Mouse (Mus musculus) CH12.LX (cell line): ENCODE measurements around the gene Nid2. TPM values are rescaled to one million over a fixed set of nuclear protein-coding genes. Genes with fewer than 3 reads are reported as not detected.

Experiments used
- DNase-seq: peaks from one replicate; pipeline ENCODE4 v3.0.0-alpha.2; 2013; ENCODE audit errors: extremely low read depth
- H3K27ac ChIP-seq: 2 replicates; pipeline ENCODE4 v1.5.1; 2012; ENCODE audit warnings: low read depth, mild to moderate bottlenecking, control low read depth, moderate library complexity; ENCODE audit not compliant: insufficient read depth
- H3K27me3 ChIP-seq: replicated peaks from 2 replicates; pipeline ENCODE3; 2012; ENCODE audit warnings: inconsistent platforms
- H3K36me3 ChIP-seq, 2 experiments: replicated peaks in 1 of 2; 2 replicates each; pipeline versions ENCODE3 to v1.6.1; 2012; ENCODE audit warnings: inconsistent platforms in 1 of 2, low read length in 1 of 2, mild to moderate bottlenecking in 1 of 2, mixed read lengths in 1 of 2, moderate library complexity in 1 of 2; ENCODE audit not compliant: control insufficient read depth in 1 of 2, insufficient read depth in 1 of 2
- H3K4me1 ChIP-seq, 2 experiments: 2 replicates each; pipeline ENCODE4 v1.6.1; 2012; ENCODE audit warnings: inconsistent platforms in 1 of 2, moderate library complexity in 1 of 2; ENCODE audit not compliant: insufficient read depth in 2 of 2, control insufficient read depth in 1 of 2
- H3K4me2 ChIP-seq: 2 replicates; pipeline ENCODE4 v1.6.1; 2012; ENCODE audit warnings: low read depth, mild to moderate bottlenecking, control low read depth; ENCODE audit not compliant: poor library complexity, insufficient read depth, severe bottlenecking
- H3K4me3 ChIP-seq, 3 experiments: fragments of 150-350 bp in 1 of 3; sonication (generic) in 1 of 3; replicated peaks in 1 of 3; 2 replicates each; pipeline versions ENCODE3 to v1.5.1; 2011 to 2012; ENCODE audit warnings: low read depth in 2 of 3, low read length in 2 of 3, mild to moderate bottlenecking in 2 of 3, moderate library complexity in 2 of 3, control low read depth in 1 of 3, improper control_type of control experiment in 1 of 3, inconsistent platforms in 1 of 3, mixed read lengths in 1 of 3; ENCODE audit not compliant: poor library complexity in 1 of 3
- H3K79me2 ChIP-seq: replicated peaks from 2 replicates; pipeline ENCODE4 v1.6.1; 2012; ENCODE audit warnings: mild to moderate bottlenecking, moderate library complexity; ENCODE audit not compliant: control insufficient read depth, poor library complexity, insufficient read depth, severe bottlenecking; ENCODE audit errors: extremely low read depth
- H3K9ac ChIP-seq: 2 replicates; pipeline ENCODE4 v1.6.1; 2012; ENCODE audit warnings: low read depth, mild to moderate bottlenecking, control low read depth, moderate library complexity; ENCODE audit not compliant: insufficient read depth
- H3K9me3 ChIP-seq: replicated peaks from 2 replicates; pipeline ENCODE3; 2012; ENCODE audit warnings: low read length, inconsistent platforms, mixed read lengths
- BHLHE40 ChIP-seq: IDR thresholded peaks from 2 replicates; pipeline ENCODE4 v1.6.1; 2011; ENCODE audit warnings: mild to moderate bottlenecking, low read depth, low read length, improper control_type of control experiment
- CHD1 ChIP-seq: IDR thresholded peaks from 2 replicates; pipeline ENCODE4 v1.6.1; 2012; ENCODE audit warnings: low read depth, low read length, improper control_type of control experiment, inconsistent platforms
- ELF1 ChIP-seq: IDR thresholded peaks from 2 replicates; pipeline ENCODE4 v1.6.1; 2014; ENCODE audit warnings: low read depth, mild to moderate bottlenecking, inconsistent platforms, low read length, improper control_type of control experiment
- ETS1 ChIP-seq: conservative IDR thresholded peaks from 2 replicates; pipeline ENCODE4 v1.6.1; 2012; ENCODE audit warnings: low read depth, mild to moderate bottlenecking, inconsistent platforms, low read length, improper control_type of control experiment, moderate library complexity
- GABPA ChIP-seq: IDR thresholded peaks from 2 replicates; pipeline ENCODE4 v1.6.1; 2012; ENCODE audit warnings: low read depth, low read length, improper control_type of control experiment, inconsistent platforms; ENCODE audit not compliant: insufficient replicate concordance
- HCFC1 ChIP-seq: IDR thresholded peaks from 2 replicates; pipeline ENCODE4 v1.6.1; 2012; ENCODE audit warnings: low read depth, mild to moderate bottlenecking, inconsistent platforms, low read length, improper control_type of control experiment
- IRF4 ChIP-seq: IDR thresholded peaks from 2 replicates; pipeline ENCODE4 v1.6.1; 2014; ENCODE audit warnings: low read depth, mild to moderate bottlenecking, inconsistent platforms, low read length, improper control_type of control experiment
- JUN ChIP-seq: IDR thresholded peaks from 2 replicates; pipeline ENCODE4 v1.6.1; 2011; ENCODE audit warnings: low read depth, mild to moderate bottlenecking, low read length, improper control_type of control experiment, moderate library complexity; ENCODE audit not compliant: insufficient read depth
- KAT2A ChIP-seq: IDR thresholded peaks from 2 replicates; pipeline ENCODE4 v1.6.1; 2012; ENCODE audit warnings: low read length, improper control_type of control experiment, inconsistent platforms; ENCODE audit not compliant: insufficient replicate concordance
- MEF2A ChIP-seq: IDR thresholded peaks from 2 replicates; pipeline ENCODE4 v1.6.1; 2014; ENCODE audit warnings: low read depth, mild to moderate bottlenecking, inconsistent platforms, low read length, improper control_type of control experiment, borderline replicate concordance
- NELFE ChIP-seq: IDR thresholded peaks from 2 replicates; pipeline ENCODE4 v1.6.1; 2011; ENCODE audit warnings: low read depth, low read length, improper control_type of control experiment
- POLR2AphosphoS2 ChIP-seq: IDR thresholded peaks from 2 replicates; pipeline ENCODE4 v1.6.1; 2011; ENCODE audit warnings: low read depth, low read length, improper control_type of control experiment
- RAD21 ChIP-seq: IDR thresholded peaks from 2 replicates; pipeline ENCODE4 v1.6.1; 2011; ENCODE audit warnings: low read depth, mild to moderate bottlenecking, low read length, improper control_type of control experiment, moderate library complexity
- SMC3 ChIP-seq: IDR thresholded peaks from 2 replicates; pipeline ENCODE4 v1.6.1; 2011; ENCODE audit warnings: low read depth, low read length, improper control_type of control experiment
- TBP ChIP-seq: conservative IDR thresholded peaks from 2 replicates; pipeline ENCODE4 v1.6.1; 2011; ENCODE audit warnings: low read depth, low read length, improper control_type of control experiment
- TCF12 ChIP-seq: IDR thresholded peaks from 2 replicates; pipeline ENCODE4 v1.6.1; 2014; ENCODE audit warnings: low read depth, mild to moderate bottlenecking, inconsistent platforms, low read length, improper control_type of control experiment
- UBTF ChIP-seq: IDR thresholded peaks from 2 replicates; pipeline ENCODE4 v1.6.1; 2012; ENCODE audit warnings: low read depth, mild to moderate bottlenecking, inconsistent platforms, low read length, improper control_type of control experiment, moderate library complexity
- USF1 ChIP-seq: IDR thresholded peaks from 2 replicates; pipeline ENCODE4 v1.6.1; 2014; ENCODE audit warnings: low read depth, mild to moderate bottlenecking, inconsistent platforms, low read length, improper control_type of control experiment
- USF2 ChIP-seq: conservative IDR thresholded peaks from 2 replicates; pipeline ENCODE4 v1.6.1; 2011; ENCODE audit warnings: low read depth, low read length, improper control_type of control experiment
- ZC3H11A ChIP-seq: IDR thresholded peaks from 2 replicates; pipeline ENCODE4 v1.6.1; 2012; ENCODE audit warnings: low read depth, mild to moderate bottlenecking, inconsistent platforms, low read length, improper control_type of control experiment
- ZKSCAN1 ChIP-seq: IDR thresholded peaks from 2 replicates; pipeline ENCODE4 v1.6.1; 2012; ENCODE audit warnings: low read depth, inconsistent platforms, low read length, improper control_type of control experiment, borderline replicate concordance
- ZMIZ1 ChIP-seq: IDR thresholded peaks from 2 replicates; pipeline ENCODE4 v1.6.1; 2012; ENCODE audit warnings: low read depth, mild to moderate bottlenecking, inconsistent platforms, low read length, improper control_type of control experiment
- ZNF384 ChIP-seq: IDR thresholded peaks from 2 replicates; pipeline ENCODE4 v1.6.1; 2012; ENCODE audit warnings: low read depth, low read length, improper control_type of control experiment, inconsistent platforms
- dilution Hi-C: fragments of 300-500 bp; cut with MboI; formaldehyde crosslinking; loops from 2 replicates; pipeline ENCODE4 v1.14.3; 2020; ENCODE audit warnings: low sequenced_read_pairs; ENCODE audit not compliant: extremely low pct_unique_long_range_greater_than_20kb, extremely low pct_ligation_motif_present
- in situ Hi-C: fragments of 300-500 bp; cut with MboI; formaldehyde crosslinking; loops from 3 replicates; pipeline ENCODE4 v1.14.3; 2019; ENCODE audit warnings: low sequenced_read_pairs, low pct_ligation_motif_present, low pct_unique_long_range_greater_than_20kb, mixed read lengths
- polyA plus RNA-seq: library from polyadenylated mRNA; unstranded; fragments of >175 nt; gene quantifications from 2 replicates; pipeline ENCODE4 v1.2.1, GENCODE M21; 2012; ENCODE audit warnings: low read depth; ENCODE audit not compliant: insufficient read length
- total RNA-seq, 2 experiments: library from RNA; depleted of rRNA; stranded (reverse); fragments of 300-350 nt in 1 of 2; fragments of >200 nt in 1 of 2; gene quantifications; 2 replicates each; pipeline ENCODE4 v1.2.3; 2012 to 2014

Nid2 gene
- total and polyA plus RNA-seq, 3 experiments = 0.58 to 2.1 (median 1.3) TPM

DNA sequence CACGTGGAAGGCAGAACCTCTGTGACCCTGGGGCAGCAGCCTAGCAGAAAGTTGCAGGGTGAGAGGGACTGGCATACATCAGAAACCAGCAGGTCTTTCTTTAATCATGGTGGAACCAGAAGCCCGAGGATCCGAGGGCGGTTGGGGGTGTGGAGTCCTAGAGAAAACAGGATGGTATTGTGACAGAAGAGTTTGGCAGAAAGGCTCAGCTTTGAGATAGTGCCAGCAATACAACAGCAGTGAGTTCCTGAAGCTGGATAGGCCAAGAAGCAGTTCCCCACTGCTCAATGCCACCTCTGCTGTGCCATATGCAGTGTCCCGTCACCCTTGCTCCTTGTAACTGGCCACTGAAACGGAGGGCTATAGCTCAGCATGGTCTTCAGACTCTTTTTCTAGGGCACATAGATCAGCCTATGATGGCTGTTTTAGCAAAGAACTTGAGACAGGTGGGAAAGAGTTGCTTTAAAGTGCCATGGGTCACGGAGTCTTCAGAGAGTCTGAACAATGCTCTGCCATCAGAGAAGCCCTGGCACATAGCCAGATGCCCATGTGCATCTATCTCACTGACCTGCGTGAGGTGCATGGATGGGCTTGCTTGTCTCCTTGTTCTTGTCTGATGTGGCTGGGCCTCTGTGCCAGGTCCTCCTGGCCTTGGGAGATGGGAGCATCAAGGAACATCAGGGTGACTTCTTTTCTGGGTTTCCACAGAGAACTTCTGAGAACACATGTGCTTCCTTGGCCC, 50.6 kb downstream of the Nid2 start:
- no peak for DNase-seq
- Histone ChIP-seq H3K36me3 (no peaks in the 10 kb centered on the region), H3K4me2 (no peak overlapping the region), H3K9me3 (no peaks in the 10 kb centered on the region), H3K27me3 (no peaks in the 10 kb centered on the region), H3K4me3 (no peak overlapping the region), H3K27ac (no peak overlapping the region), H3K4me1 (peaks cover 0 to 10% of the 10 kb centered on the region in 2 experiments; a peak in 1 of 4 replicates), H3K9ac (no peak overlapping the region)
- dilution Hi-C loops (no loop called here), in situ Hi-C loops (no loop called here)
- no peak for TF ChIP-seq UBTF
- no peak for TF ChIP-seq ELF1
- TF ChIP-seq TBP = no peak
- TF ChIP-seq USF2 = no peak
- no peak for TF ChIP-seq RAD21
- TF ChIP-seq ZNF384 = no peak
- no peak for TF ChIP-seq ZKSCAN1
- no peak for TF ChIP-seq ZMIZ1
- TF ChIP-seq ETS1 = no peak
- no peak for TF ChIP-seq KAT2A
- no peak for TF ChIP-seq NELFE
- no peak for TF ChIP-seq ZC3H11A
- TF ChIP-seq SMC3 = no peak
- no peak for TF ChIP-seq POLR2AphosphoS2
- no peak for TF ChIP-seq USF1
- TF ChIP-seq, all 38 proteins: peak for 0
- no peaks in the 10 kb centered on the region for H3K79me2 ChIP-seq

- dilution Hi-C loops = no loop called here
- Histone ChIP-seq H3K4me2 (no peak overlapping the region), H3K9ac (no peak overlapping the region), H3K9me3 (no peaks in the 10 kb centered on the region), H3K4me3 (no peak overlapping the region), H3K27me3 (no peaks in the 10 kb centered on the region), H3K27ac (no peak overlapping the region), H3K4me1 (peaks cover 0 to 4% of the 10 kb centered on the region in 2 experiments; a peak in 1 of 4 replicates), H3K36me3 (no peaks in the 10 kb centered on the region), H3K79me2 (no peaks in the 10 kb centered on the region)
- TF ChIP-seq USF2 (no peak), ETS1 (no peak), CHD1 (no peak), TBP (no peak), IRF4 (no peak), RAD21 (no peak), TCF12 (no peak), JUN (no peak), POLR2AphosphoS2 (no peak), KAT2A (no peak), BHLHE40 (no peak), HCFC1 (no peak), GABPA (no peak), ZKSCAN1 (no peak), MEF2A (no peak), ZMIZ1 (no peak), USF1 (no peak)
- in situ Hi-C loops = no loop called here
- no peak for DNase-seq
Measured at GRCm38 (mm10) chr14:19803222-19803621, 52.2 kb downstream of the Nid2 start.
